Mouse (Mus musculus) brown adipose tissue, adult 24 weeks (tissue): Measurements from ENCODE around the gene Wnt5b. TPM values are rescaled to one million over a fixed set of nuclear protein-coding genes. Genes with fewer than 3 reads are reported as not detected.
A peak's percentile ranks its signal among the peaks of the same experiment; 100 is the strongest.

Experiments
- H3K27ac ChIP-seq: fragments of 200-500 bp; replicated peaks from 2 replicates; pipeline ENCODE4 v1.5.1; 2012; ENCODE audit warnings: low read depth, mild to moderate bottlenecking, low read length
- H3K4me1 ChIP-seq: fragments of 200-500 bp; 2 replicates; pipeline ENCODE4 v1.6.1; 2012; ENCODE audit warnings: low read length, mixed read lengths; ENCODE audit not compliant: control insufficient read depth, insufficient read depth, insufficient read length
- H3K4me3 ChIP-seq: fragments of 200-500 bp; 2 replicates; pipeline ENCODE4 v1.5.1; 2012; ENCODE audit warnings: low read depth, mild to moderate bottlenecking, low read length, moderate library complexity; ENCODE audit not compliant: insufficient read depth
- polyA plus RNA-seq: library from polyadenylated mRNA; stranded (reverse); fragments of >200 nt; gene quantifications from 2 replicates; pipeline ENCODE4 v1.2.4, GENCODE M21; 2012; ENCODE audit not compliant: missing spikeins, insufficient read depth, insufficient read length

The Wnt5b gene
- polyA plus RNA-seq, 1 experiment: not detected

DNA sequence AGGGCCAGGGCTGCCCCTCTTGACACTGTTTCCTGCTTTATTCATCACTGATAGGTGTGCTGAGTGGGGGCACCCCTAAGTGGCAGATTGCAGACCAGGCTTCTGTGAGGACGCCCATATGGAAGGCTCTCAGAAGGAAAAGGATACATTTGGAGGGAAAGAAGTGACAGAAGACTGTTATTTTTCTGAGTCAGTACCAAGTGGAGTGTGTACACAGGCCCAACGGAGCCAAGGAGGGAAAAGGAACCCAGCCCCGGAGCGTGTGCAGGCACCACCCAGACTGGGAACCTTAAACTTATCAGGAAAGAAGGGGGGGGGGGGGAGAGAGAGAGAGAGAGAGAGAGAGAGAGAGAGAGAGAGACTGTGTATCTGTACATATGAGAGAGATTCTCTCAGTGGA is 131.6 kb downstream of the Wnt5b start:
- H3K4me1 ChIP-seq: peaks cover 28% of the 10 kb centered on the region
- H3K4me3 ChIP-seq: peak overlapping the region; percentile 50
- peak overlapping the region; percentile 100 for H3K27ac ChIP-seq

DNA sequence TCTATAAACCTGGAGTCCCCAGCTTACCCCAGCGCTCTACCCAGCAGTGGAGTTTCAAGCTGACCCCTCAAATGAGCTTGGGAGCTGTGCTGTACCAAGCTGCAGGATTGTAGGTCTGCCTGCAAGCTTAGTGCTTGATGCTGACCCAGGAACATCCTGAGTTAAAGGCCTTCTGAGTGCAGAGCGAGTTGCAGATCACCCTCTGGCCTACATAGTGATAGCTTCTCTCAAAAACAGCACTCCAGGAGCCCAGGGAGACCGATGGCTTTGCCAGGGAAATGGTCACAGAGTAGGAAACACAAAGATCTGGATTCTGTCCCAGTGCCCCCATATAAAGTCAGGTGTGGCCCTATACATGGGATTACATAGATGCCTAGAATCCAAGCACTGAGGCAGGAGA is 132.6 kb downstream of the Wnt5b start:
- H3K27ac ChIP-seq: peak overlapping the region; percentile 100
- H3K4me3 ChIP-seq: peak overlapping the region; percentile 50
- H3K4me1 ChIP-seq: peaks cover 31% of the 10 kb centered on the region

DNA sequence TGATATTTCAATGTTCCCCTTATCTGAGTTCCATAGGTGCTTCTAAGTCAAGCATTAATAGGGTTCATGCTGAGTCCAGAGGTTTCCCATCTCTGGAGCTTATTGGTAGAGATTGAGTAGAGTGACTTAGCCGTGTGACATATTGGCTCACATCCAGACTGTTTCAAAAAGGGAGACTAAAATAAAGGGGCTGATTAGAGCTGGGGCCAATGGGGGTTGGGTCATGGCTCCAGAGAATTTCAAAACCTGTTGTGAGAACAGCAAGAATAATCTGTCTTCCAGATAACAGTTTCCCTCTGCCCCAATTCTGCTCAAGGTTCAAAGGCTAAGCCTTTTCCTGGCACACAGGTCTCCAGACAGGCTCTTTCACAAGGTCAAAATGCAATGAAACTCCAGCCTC is 134.4 kb downstream of the Wnt5b start:
- Histone ChIP-seq H3K27ac (peak overlapping the region; percentile 100), H3K4me3 (no peak overlapping the region), H3K4me1 (peaks cover 34% of the 10 kb centered on the region)

DNA sequence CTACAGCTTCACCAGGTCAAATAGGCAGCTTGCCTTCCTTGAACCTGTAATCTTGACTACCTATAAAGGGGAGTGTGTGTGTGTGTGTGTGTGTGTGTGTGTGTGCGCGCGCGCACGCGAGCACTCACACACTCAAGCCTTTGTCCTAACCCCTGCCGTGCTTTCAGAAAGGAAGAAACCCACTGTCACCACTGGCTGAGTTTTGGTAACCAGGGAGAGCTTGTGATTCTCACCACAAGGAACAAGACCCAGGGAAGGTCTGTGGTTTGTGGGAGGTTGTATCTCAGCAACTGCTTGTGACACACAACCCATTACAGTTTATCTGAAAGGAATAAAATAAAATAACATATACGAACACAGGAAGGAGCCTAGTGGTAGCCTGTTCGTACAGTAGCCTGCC is 135.6 kb downstream of the Wnt5b start:
- peak overlapping the region; percentile 100 for H3K27ac ChIP-seq
- peaks cover 41% of the 10 kb centered on the region for H3K4me1 ChIP-seq
- H3K4me3 ChIP-seq: no peak overlapping the region

DNA sequence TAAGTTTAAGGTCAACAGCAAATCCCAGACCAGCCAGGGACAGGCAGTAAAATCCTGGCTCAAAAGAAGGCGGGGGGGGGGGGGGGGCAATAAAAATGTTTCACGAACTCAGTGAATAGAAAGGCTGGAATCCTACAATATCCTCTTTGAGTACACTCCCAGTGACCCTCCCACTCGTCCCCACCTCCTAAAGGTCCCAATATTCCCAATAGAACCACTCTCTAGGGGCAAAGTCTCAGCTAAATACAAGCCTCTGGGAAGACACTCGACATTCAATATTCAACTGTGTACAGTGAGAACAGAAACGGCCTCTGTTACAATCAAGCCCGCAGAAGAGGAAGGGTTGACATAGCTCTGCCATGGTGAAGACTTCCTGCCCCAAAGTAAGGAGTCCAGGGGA is 136.3 kb downstream of the Wnt5b start:
- H3K4me3 ChIP-seq: no peak overlapping the region
- peak overlapping the region; percentile 100; the same call in 1 of the 2 replicates for H3K27ac ChIP-seq
- H3K4me1 ChIP-seq: peaks cover 43% of the 10 kb centered on the region

DNA sequence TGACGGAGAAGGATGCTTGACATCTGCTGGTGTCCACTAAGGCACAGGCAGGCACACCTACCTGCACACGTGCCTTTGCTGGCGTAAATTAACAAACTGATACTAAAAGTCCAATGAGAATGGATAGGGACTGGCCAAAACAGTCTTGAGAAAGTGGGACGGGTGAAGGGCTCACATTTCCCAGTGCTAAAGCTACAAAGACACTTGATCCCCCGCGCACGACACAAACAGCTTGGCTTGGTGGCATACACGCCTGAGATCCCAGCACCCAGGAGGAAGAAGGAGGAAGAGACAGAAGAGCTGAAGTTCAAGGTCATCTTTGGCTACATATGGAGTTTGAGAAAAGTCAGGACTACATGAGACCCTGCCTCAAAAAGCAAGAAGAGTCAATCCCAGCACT is 137.6 kb downstream of the Wnt5b start:
- peaks cover 44% of the 10 kb centered on the region for H3K4me1 ChIP-seq
- H3K27ac ChIP-seq: peak overlapping the region; percentile 67
- H3K4me3 ChIP-seq: no peak overlapping the region

DNA sequence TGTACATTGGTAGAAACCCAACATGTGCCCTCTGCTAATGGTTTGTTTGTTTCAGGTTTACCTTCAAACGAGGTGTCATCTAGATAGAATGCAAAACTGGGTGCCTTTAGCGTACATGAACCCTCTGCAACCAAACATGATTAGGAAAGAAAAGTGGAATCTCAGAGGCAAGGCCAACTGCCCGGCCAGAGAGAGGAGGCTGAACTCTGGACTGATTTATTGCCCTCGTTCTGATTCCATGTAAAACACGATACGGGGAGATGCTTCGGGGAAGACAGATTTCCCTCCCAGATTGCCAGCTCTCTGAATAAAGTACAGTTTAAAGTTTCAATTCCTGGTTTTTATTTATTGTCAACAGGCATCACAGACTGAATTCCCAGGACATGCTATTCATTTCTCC is 138.8 kb downstream of the Wnt5b start:
- Histone ChIP-seq H3K4me1 (peaks cover 40% of the 10 kb centered on the region), H3K4me3 (no peak overlapping the region), H3K27ac (no peak overlapping the region)

DNA sequence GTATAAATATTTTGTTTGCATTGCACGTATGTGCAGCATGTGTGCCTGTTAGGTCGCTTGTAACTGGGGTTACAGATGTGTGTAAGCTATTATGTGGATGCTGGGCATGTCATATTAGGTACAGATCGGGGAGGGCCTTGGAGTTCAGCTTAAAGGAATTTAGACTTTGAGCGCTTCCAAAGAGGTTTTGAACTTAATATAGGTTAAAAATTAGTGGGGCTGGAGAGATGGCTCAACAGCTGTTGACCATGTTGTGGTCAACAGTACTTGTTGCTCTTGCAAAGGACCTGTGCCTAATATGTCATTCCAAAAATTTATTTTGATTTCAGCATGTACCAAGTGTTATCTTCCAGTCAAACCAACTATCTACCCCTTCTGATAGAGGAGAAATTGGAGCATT is 139.3 kb downstream of the Wnt5b start:
- Histone ChIP-seq H3K4me1 (peaks cover 41% of the 10 kb centered on the region), H3K4me3 (no peak overlapping the region), H3K27ac (no peak overlapping the region)

DNA sequence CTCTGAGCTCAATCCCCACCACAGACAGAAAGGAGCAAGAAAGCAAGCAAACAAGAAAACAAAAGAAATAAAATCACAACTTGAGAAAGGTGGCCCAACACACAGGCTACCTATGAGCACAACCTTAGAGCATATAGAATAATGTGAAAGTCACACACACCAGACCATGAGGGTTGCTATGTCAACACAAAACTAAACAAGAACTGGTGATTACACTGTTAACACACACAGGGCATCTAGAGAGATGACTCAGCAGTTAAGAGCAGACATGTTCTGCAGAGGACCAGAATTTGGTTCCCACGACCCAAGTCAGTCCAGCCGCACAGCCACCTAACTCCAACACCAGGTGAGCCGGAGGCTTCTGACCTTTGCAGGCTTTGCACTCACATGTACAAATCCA is 141.2 kb downstream of the Wnt5b start:
- Histone ChIP-seq H3K4me3 (no peak overlapping the region), H3K27ac (peak overlapping the region; percentile 48), H3K4me1 (peaks cover 41% of the 10 kb centered on the region)

DNA sequence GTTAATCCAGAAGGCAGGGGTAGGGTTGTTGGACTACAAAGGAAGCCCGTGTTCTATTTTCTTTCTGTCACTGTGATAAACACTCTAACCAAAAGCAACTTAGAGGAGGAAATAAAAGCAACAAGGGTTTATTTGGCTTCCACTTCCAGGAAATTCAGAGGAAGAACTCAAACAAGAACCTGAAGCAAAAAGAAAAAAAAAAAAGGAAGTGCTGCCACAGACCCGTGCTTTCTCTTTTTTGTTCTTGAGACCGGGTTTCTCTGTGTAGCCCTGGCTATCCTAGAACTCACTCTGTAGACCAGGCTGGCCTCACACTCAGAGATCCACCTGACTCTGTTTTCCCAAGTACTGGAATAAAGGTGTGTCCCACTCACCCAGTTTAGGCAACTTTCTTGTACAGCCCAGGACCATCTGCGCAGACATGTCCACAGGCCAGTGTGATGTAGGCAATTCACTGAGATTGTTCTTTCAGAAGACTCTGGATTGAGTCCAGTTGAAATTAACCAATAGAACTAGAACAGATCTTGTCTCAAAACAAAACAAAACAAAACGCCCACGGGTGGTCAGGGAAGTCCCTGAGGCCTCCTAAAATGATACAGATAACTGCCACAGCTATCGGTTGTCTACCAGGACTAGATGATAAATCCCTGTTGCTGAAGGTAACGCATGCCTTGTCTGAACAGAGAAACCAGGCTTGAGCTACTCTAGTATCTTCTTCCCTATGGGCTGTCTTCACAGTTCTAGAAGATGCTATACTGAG is 142.4 kb downstream of the Wnt5b start:
- Histone ChIP-seq H3K4me3 (no peak overlapping the region), H3K27ac (peak overlapping the region; percentile 48), H3K4me1 (peaks cover 40% of the 10 kb centered on the region)

DNA sequence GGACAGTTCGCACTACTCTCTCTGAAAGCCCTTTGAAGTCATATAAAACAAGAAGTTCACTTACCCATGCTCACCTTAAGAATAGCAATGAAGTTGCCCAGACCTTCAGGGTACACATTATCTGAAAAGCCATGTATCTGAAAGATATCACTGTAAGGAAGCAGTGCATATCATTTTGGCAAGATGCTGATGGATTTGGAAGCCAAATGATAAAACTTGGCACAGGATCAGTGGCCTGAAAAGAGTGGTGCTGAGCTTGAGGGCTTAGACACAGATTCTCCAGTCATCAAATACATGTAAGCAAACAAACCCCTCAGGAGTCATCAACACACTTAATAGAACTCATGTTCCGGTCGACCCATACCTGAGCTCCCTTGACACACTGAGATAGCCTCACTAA is 143.5 kb downstream of the Wnt5b start:
- Histone ChIP-seq H3K27ac (peak overlapping the region; percentile 85), H3K4me3 (no peak overlapping the region), H3K4me1 (peaks cover 38% of the 10 kb centered on the region)

DNA sequence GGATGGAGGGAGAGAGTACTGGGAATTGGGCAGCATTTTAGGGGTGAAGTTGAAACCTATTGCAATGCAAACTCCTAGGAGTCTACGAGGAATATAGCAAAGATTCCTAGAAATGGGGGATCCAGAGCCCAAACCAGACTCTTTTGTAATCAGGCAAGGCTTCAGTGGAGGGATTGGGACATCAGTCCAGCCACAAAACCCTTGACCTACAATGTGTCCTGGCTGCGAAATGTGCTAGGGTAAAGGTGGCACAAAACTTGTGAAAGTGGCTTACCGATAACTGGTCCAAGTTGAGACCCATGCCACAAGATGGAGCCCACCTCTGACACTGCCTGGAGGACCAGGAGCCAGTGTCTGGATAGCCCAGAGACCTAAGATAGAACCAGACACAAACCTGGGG is 144.8 kb downstream of the Wnt5b start:
- Histone ChIP-seq H3K27ac (peak overlapping the region; percentile 85), H3K4me3 (no peak overlapping the region), H3K4me1 (peaks cover 42% of the 10 kb centered on the region)

DNA sequence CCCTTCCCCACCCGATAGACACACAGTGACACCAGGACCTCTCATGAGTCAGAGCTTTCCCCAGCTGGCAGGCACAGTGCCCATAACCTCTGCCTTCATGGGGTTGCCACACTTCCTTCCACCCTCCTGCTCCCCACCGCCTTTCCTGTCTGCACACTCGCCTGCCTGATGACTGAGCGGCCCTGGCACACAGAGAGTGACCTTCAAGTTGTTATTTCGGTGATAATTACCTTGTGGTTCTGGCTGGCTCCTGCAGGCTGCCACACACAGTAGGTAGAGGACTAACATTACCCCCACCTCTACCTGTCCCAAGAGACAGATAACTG is 147.9 kb downstream of the Wnt5b start:
- no peak overlapping the region for H3K4me3 ChIP-seq
- peak overlapping the region; percentile 87 for H3K27ac ChIP-seq
- H3K4me1 ChIP-seq: peaks cover 24% of the 10 kb centered on the region

DNA sequence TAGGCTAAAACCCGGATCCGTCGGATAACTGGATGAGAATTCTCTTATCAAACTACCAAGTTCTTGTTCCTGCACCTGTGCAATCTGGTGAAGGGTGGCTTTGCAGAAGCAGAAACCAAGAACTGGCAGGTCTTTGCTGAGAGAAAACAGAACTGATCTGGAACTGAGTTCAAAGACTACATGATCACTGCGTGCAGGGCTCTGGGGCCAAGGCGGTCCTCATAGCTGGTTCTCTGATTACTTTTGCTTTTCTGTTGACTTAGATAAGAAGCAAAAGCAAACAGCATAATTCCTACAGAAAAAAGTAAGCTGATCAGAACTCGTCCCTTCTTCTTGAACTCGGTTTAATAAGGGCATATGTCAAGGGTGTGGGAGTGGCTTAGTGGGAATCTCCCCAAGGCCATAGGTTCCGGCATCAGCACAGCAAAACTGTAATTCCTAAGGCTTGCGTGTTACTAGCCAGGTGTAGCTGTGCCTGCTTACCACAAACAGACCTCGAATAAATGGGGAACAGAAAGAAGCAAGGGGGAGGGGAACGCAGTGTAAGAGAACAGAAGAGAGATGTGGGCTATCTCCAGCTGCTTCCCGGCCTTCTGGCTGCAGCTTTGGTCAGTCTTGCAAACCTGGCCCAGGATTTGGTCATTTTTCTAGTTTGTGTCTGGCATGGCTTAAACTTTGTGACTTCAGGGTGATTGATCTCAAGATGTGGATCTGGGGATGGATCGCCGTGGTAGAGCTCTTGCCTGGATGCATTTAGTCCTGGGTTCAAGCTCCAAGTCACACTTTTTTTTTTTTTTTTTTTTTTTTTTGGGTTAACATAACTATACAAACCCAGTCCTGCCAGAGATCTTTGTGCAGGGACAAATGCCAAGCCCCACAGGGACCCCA is 148.5 kb downstream of the Wnt5b start:
- no peak overlapping the region for H3K4me3 ChIP-seq
- H3K27ac ChIP-seq: peak overlapping the region; percentile 81
- peaks cover 23% of the 10 kb centered on the region for H3K4me1 ChIP-seq

DNA sequence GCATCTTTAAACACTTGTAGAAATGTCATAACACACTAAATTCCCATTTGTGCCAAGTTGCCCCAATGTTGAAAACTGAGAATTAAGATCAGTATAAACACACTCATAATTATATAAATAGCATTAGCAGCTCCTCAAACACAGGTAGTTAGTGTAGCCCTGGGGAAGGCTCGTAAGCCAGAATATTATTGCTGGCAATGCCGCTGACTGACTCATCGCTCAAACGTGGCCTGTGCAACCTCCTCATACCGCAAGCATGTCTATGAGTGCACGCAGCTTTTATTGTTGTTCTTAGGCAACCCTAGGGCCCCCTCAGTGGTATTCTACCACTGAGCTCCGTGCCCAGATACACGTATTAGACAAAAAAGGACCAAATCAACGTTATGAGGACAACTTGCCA is 151.3 kb downstream of the Wnt5b start:
- no peak overlapping the region for H3K4me3 ChIP-seq
- peaks cover 20% of the 10 kb centered on the region for H3K4me1 ChIP-seq
- H3K27ac ChIP-seq: peak overlapping the region; percentile 39; the same call in 1 of the 2 replicates

DNA sequence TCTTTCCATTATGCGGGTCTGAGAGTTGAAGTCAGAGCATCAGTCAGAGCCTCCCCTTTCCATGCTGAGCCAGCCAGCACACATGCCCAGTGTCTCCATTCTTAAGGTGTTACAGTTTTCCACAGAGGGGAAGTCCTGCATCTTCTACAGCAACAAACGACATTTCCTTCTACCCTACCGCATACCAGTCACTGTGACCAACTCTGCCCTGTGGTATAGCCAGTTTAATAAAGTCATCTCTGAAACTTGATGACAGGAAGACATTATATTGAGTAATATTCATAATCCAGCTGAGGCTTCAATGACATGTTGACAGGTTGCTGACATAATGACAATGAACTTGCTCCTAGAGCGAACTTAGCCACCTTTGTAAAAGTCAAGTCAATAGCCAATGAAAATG is 153.4 kb downstream of the Wnt5b start:
- Histone ChIP-seq H3K27ac (peak overlapping the region; percentile 30; the same call in 1 of the 2 replicates), H3K4me1 (peaks cover 19% of the 10 kb centered on the region), H3K4me3 (no peak overlapping the region)
